Mouse (Mus musculus) bone marrow macrophage, adult 2 months (primary cell): ENCODE data around the gene Gadl1. TPM values are rescaled to one million over a fixed set of nuclear protein-coding genes. Genes with fewer than 3 reads are reported as not detected.

Source experiments
- H3K27ac ChIP-seq: 2 replicates; pipeline ENCODE4 v1.5.1; 2012; ENCODE audit warnings: low read depth, low read length; ENCODE audit not compliant: insufficient read depth
- H3K4me1 ChIP-seq: 2 replicates; pipeline ENCODE4 v1.6.1; 2012; ENCODE audit warnings: low read length; ENCODE audit not compliant: control insufficient read depth, insufficient read depth
- H3K4me3 ChIP-seq: 2 replicates; pipeline ENCODE4 v1.5.1; 2012; ENCODE audit warnings: mild to moderate bottlenecking, low read length, moderate library complexity; ENCODE audit not compliant: insufficient read depth
- CTCF ChIP-seq: IDR thresholded peaks from 2 replicates; pipeline ENCODE4 v1.5.1; 2012; ENCODE audit warnings: low read depth, mild to moderate bottlenecking, low read length, moderate library complexity
- POLR2A ChIP-seq: IDR thresholded peaks from 2 replicates; pipeline ENCODE4 v1.6.1; 2012; ENCODE audit warnings: mild to moderate bottlenecking, low read depth, low read length, borderline replicate concordance
- polyA plus RNA-seq: library from polyadenylated mRNA; stranded (reverse); fragments of >200 nt; gene quantifications from 2 replicates; pipeline ENCODE4 v1.2.4, GENCODE M21; 2012; ENCODE audit not compliant: missing spikeins, insufficient read depth, insufficient read length

Gene Gadl1
- polyA plus RNA-seq, 1 experiment: not detected

DNA sequence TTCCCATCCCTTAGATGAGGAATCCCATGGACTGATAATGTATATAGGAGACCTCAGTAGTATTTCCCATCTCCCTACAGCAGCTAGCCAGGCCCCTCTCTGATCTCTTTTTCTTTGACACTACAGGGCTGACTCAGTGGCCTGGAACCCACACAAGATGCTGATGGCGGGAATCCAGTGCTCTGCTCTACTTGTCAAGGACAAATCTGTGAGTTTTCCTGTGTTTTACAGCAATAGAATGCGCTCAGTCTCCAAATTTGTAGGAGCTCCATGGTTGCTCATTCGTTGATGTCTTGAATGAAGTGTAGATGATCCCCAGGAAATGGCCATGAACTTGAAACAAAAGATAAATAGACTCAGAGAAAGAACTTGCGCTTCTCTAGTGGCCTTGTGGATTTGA lies 56.9 kb downstream of the Gadl1 start:
- Histone ChIP-seq H3K4me3 (no peak overlapping the region), H3K4me1 (no peaks in the 10 kb centered on the region), H3K27ac (no peak overlapping the region)
- TF ChIP-seq POLR2A (no peak), CTCF (no peak)

DNA sequence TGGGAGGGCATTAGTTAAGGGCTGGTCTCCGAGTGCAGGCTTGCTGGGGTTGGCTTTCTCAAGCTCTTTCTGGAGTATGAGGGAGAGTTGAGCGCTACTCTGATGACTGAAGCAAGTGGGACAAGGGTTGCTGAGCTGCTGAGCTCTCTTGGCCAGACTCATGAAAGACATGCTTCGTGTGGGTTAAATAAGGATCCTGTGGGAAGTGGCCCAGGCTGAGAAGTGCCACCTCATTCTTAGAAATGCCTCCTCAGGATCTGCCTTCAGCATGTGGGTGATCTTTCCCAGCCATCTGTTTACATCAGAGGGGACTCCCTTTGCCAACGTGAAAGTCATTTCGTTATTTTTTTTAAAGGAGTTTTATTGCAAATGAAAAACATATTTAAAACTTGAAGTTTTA lies 57.5 kb downstream of the Gadl1 start:
- no peaks in the 10 kb centered on the region for H3K4me1 ChIP-seq
- H3K27ac ChIP-seq: no peak overlapping the region
- TF ChIP-seq CTCF (no peak), POLR2A (no peak)
- no peak overlapping the region for H3K4me3 ChIP-seq

DNA sequence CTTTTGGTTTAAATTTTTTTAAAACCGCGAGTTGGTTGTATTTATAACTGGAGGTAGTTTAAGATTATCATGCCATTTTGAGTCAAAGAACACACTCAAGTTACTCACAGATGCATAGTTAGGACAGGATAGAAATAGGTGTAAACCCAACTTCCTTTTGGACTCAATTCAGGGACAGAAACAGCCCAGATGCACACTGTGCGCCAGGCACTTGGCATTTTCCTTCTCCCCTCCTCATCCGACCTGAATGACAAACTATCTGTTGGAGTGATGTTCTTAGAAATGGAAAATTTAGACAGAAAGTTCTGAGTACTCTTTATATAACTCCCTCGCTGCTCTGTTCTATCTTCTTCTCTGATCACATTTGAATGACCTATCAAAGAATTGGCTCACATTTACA lies 58.4 kb downstream of the Gadl1 start:
- no peak overlapping the region for H3K27ac ChIP-seq
- TF ChIP-seq CTCF (no peak), POLR2A (no peak)
- no peaks in the 10 kb centered on the region for H3K4me1 ChIP-seq
- no peak overlapping the region for H3K4me3 ChIP-seq

DNA sequence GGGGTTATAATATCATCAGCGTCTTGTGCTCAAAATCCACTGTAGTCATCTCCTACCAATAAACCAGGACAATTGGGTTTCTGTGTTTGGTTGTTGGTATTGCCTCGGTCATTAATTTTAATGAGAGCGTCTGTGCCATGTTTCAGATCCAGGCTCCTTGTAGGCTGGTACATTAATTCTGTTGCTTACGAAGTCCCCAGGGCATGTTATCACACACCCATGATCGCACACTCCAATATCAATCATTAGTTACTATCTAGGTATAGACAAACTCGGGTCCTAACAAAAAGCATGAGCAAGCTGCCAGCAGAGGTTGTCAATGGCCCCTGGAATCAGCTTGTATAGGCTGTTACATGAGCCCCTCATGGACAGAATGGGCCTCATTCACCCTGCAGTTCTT lies 67.6 kb downstream of the Gadl1 start:
- H3K27ac ChIP-seq: no peak overlapping the region
- H3K4me1 ChIP-seq: no peaks in the 10 kb centered on the region
- no peak overlapping the region for H3K4me3 ChIP-seq
- TF ChIP-seq CTCF (no peak), POLR2A (no peak)

DNA sequence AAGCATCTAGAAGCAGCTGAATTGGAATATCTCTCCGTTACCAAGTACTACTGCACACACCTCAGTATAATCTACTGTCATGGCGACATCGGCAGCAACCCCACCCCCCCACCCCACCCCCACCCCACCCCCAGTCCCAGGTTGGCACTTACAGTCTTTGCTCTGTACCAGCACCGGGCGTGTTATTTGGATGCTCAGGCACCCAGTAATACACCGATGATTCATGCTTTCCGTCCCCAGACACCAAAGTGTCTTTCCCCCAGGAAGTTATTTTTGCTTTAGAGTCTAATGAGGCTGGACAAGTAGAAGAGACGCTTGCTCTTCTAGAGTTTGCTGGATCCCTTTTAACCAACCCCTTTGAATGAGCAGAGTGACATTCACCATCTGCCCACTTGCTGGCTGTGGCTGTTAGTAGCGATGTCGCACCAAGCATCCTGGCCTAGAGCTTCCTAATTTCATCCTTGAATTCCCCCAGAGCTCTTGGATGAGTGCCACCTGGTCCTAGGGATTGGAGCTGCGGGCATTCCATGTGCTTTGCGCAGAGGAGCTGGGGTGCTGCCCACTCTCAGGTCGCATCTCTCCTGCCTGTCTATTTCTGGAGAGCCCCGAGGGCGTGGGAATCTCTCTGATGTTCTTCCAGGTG lies 68.5 kb downstream of the Gadl1 start:
- H3K4me3 ChIP-seq: no peak overlapping the region
- TF ChIP-seq CTCF: no peak

DNA sequence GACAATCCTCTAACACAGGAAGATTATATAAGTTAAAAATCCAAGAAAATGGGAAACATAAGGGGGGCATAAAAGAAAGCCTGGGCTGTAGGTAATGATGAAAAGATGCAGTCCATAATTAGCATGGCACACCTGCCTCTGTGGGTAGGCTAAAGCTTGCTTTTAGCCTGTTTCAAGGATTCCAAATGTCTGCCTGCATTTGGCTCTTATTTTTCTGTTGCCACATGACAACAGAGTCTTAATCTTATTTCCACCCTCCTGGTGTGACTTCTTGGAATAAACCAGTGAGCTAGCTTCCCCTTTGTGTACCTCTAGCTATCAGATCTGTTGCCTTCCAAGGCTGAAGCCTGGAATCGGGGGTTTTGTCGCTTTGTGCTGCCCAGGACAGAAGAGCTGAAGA lies 69.2 kb downstream of the Gadl1 start:
- TF ChIP-seq CTCF (no peak), POLR2A (no peak)
- Histone ChIP-seq H3K4me3 (no peak overlapping the region), H3K27ac (no peak overlapping the region), H3K4me1 (no peaks in the 10 kb centered on the region)

More for the DNA sequence above, 68.5 kb downstream of the Gadl1 start:
- no peaks in the 10 kb centered on the region for H3K4me1 ChIP-seq
- no peak overlapping the region for H3K27ac ChIP-seq

DNA sequence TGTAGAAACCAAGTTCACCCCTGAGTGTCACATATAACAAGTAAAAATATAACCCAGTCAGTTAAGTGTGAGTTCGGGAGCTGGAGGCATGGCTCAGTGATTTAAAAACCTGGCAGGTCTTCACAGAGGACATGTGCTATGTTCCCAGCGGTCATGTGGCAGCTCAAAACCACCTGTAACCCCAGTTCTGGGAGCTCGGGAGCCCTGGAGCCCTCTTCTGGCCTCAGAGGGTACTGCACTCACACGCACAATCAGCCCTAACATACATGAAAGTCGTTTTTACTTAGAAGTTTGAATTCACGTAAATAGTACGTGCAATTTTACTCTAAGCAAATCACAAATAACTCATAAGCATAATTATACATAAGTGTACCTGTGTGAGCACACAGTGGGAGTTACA lies 81.4 kb downstream of the Gadl1 start:
- H3K4me3 ChIP-seq: no peak overlapping the region
- peak; percentile 33 for TF ChIP-seq CTCF
- no peak for TF ChIP-seq POLR2A
- no peak overlapping the region for H3K27ac ChIP-seq
- no peaks in the 10 kb centered on the region for H3K4me1 ChIP-seq

DNA sequence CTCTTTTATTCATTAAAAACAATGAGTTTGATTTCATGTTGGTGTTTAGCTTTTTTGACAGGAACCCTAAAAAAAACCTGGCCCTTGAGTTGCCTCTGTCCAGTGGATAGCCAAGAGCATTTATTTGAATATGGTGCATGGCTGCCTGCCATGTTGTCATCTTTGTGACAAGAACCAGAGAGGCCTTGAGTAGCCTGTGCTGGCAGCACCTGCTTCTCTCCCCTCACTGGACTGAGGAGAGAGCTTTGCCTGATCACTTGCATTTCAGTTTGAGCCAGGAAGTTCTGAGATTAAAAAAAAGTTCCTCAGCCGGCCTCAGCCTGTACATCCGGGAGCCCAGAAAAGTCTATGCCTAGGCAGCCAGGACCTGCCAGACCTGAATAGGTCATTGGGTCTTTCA lies 85.5 kb downstream of the Gadl1 start:
- no peak overlapping the region for H3K4me3 ChIP-seq
- H3K27ac ChIP-seq: no peak overlapping the region
- TF ChIP-seq CTCF (no peak), POLR2A (no peak)
- no peaks in the 10 kb centered on the region for H3K4me1 ChIP-seq

DNA sequence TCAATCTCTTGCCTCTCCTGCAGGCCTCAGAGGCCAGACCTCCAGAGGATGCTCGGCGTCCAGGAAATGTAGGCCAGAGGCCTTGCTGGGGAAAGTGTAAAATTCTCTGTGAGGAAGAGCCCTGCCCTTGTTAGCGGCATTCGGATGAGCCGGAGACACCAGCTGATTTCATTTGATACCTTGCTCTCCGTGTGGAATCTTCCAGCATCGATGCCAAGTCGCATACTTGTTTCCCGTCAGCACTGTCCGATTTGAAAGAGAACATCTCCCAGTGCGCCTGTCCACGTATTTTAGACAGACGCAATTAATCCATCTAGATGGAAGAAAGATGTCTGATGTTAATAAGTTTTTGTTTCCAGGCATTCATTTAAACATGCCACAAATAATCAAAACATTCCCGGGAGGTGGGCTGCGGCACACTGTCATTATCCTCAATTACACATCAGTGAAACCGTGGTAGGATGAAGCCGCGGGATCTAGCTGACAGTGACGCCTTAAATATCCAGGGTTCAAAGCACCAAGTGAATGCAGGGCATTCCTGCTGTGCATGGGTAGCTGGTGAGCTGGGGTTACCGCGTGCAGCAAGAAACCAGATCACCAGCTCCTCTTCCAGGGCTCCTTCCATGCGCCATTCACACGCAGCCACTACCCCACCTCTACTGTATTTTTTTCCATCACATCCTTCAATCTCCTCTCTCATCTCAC lies 86.8 kb downstream of the Gadl1 start:
- Histone ChIP-seq H3K4me1 (no peaks in the 10 kb centered on the region), H3K4me3 (no peak overlapping the region), H3K27ac (no peak overlapping the region)
- TF ChIP-seq POLR2A (no peak), CTCF (no peak)

DNA sequence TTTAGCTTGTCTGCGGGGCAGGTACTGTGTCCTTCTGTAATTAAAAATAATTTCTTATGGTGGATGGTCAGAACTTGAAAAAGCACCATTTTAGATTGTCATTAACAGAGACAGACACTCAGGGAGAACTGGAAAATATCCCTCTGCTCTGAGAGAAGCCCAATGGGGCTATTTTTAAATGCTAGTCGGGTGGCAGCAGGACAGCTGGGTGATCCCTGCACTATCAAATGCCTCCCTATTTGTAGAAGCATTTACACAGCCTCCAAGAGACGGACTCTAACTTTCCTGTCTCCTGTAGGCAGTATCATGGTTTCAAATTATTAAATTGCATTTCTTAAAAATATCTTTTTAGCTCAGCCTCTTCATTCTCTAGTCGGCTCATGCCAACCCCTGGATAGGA lies 89.1 kb downstream of the Gadl1 start:
- TF ChIP-seq CTCF: no peak
- TF ChIP-seq POLR2A: no peak
- no peaks in the 10 kb centered on the region for H3K4me1 ChIP-seq
- no peak overlapping the region for H3K4me3 ChIP-seq
- no peak overlapping the region for H3K27ac ChIP-seq

DNA sequence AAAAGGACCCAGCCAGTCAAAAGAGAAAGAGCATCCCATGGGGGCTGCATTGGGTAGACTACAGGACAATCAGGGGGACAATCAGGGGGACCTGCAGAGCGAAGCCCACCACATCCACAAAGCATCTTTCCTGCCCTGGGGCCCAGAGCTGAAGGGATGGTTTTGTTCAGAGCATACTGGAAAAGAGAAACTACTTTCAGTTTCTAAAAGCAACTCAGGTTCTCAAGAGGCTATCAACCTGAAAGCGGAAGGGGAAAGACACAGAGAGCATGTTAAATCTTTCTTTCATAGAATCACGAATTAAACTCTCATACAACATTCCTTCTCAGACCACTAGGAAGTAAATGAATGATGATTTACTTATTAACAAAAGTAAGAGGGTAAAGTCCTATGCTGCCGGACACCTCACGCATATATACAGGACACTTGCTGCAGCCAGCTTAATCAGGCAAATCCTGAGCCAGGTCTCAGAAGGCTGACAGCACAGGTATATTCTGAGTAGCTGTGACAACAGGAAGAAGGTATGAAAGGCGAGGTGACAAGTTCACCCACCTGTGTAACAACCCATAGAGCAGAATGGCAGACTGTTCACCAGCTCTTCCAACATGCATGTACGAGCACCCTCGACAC lies 90.2 kb downstream of the Gadl1 start:
- Histone ChIP-seq H3K4me3 (no peak overlapping the region), H3K4me1 (no peaks in the 10 kb centered on the region), H3K27ac (no peak overlapping the region)
- TF ChIP-seq CTCF (no peak), POLR2A (no peak)
